Mouse (Mus musculus) MEL (cell line): Measurements from ENCODE around the gene Zfc3h1. TPM values are rescaled to one million over a fixed set of nuclear protein-coding genes. Genes with fewer than 3 reads are reported as not detected.

Experiments used
- DNase-seq: peaks from one replicate; pipeline ENCODE4 v3.0.0; 2011; ENCODE audit warnings: low read depth, low spot score
- H3K27ac ChIP-seq: 2 replicates; pipeline ENCODE4 v1.5.1; 2012; ENCODE audit warnings: low read depth, mild to moderate bottlenecking, control low read depth, low read length, moderate library complexity; ENCODE audit not compliant: control insufficient read depth
- H3K27me3 ChIP-seq, 2 experiments: fragments of 150-350 bp in 1 of 2; sonication (generic) in 1 of 2; 2 replicates each; pipeline ENCODE4 v1.6.1; 2012; ENCODE audit warnings: low read length in 2 of 2, mild to moderate bottlenecking in 2 of 2, improper control_type of control experiment in 1 of 2, moderate library complexity in 1 of 2; ENCODE audit not compliant: insufficient read depth in 2 of 2, control insufficient read depth in 1 of 2
- H3K36me3 ChIP-seq, 2 experiments: 2 replicates each; pipeline ENCODE4 v1.6.1; 2012 to 2014; ENCODE audit warnings: low read length in 2 of 2, improper control_type of control experiment in 1 of 2, inconsistent platforms in 1 of 2, mild to moderate bottlenecking in 1 of 2; ENCODE audit not compliant: insufficient read depth in 2 of 2, control insufficient read depth in 1 of 2
- H3K4me1 ChIP-seq, 2 experiments: fragments of 150-350 bp in 1 of 2; sonication (generic) in 1 of 2; 2 replicates each; pipeline ENCODE4 v1.6.1; 2012; ENCODE audit warnings: low read length in 2 of 2, improper control_type of control experiment in 1 of 2, mild to moderate bottlenecking in 1 of 2; ENCODE audit not compliant: insufficient read depth in 2 of 2, control insufficient read depth in 1 of 2
- H3K4me3 ChIP-seq, 2 experiments: fragments of 150-350 bp in 1 of 2; sonication (generic) in 1 of 2; 2 replicates each; pipeline ENCODE4 v1.5.1; 2012; ENCODE audit warnings: low read depth in 2 of 2, low read length in 2 of 2, mild to moderate bottlenecking in 2 of 2, moderate library complexity in 2 of 2, control low read depth in 1 of 2, improper control_type of control experiment in 1 of 2; ENCODE audit not compliant: control insufficient read depth in 1 of 2, insufficient read depth in 1 of 2
- H3K79me2 ChIP-seq: 2 replicates; pipeline ENCODE4 v1.6.1; 2012; ENCODE audit warnings: mild to moderate bottlenecking, low read length, moderate library complexity; ENCODE audit not compliant: control insufficient read depth, poor library complexity, insufficient read depth
- H3K9ac ChIP-seq: 2 replicates; pipeline ENCODE4 v1.6.1; 2012; ENCODE audit warnings: low read depth, mild to moderate bottlenecking, control low read depth, low read length, moderate library complexity; ENCODE audit not compliant: control insufficient read depth, poor library complexity, severe bottlenecking
- H3K9me3 ChIP-seq: fragments of 150-350 bp; sonication (generic); replicated peaks from 2 replicates; pipeline ENCODE4 v1.6.1; 2012; ENCODE audit warnings: mild to moderate bottlenecking, low read length, improper control_type of control experiment, moderate library complexity; ENCODE audit not compliant: insufficient read depth
- BHLHE40 ChIP-seq: IDR thresholded peaks from 2 replicates; pipeline ENCODE4 v1.6.1; 2012; ENCODE audit warnings: low read depth, mild to moderate bottlenecking, inconsistent platforms, low read length, improper control_type of control experiment, borderline replicate concordance
- E2F4 ChIP-seq: IDR thresholded peaks from 2 replicates; pipeline ENCODE4 v1.6.1; 2011; ENCODE audit warnings: low read depth, low read length, improper control_type of control experiment, borderline replicate concordance
- EP300 ChIP-seq, 2 experiments: IDR thresholded peaks; 2 replicates each; pipeline ENCODE4 v1.6.1; 2011; ENCODE audit warnings: improper control_type of control experiment in 2 of 2, low read length in 2 of 2, low read depth in 1 of 2, mild to moderate bottlenecking in 1 of 2
- ETS1 ChIP-seq: IDR thresholded peaks from 2 replicates; pipeline ENCODE4 v1.6.1; 2012; ENCODE audit warnings: low read depth, mild to moderate bottlenecking, inconsistent platforms, low read length, improper control_type of control experiment, moderate library complexity
- GABPA ChIP-seq: IDR thresholded peaks from 2 replicates; pipeline ENCODE4 v1.6.1; 2012; ENCODE audit warnings: low read depth, mild to moderate bottlenecking, inconsistent platforms, low read length, improper control_type of control experiment, moderate library complexity
- GATA1 ChIP-seq: IDR thresholded peaks from 2 replicates; pipeline ENCODE4 v1.6.1; 2011; ENCODE audit warnings: low read depth, low read length, improper control_type of control experiment
- HCFC1 ChIP-seq: IDR thresholded peaks from 2 replicates; pipeline ENCODE4 v1.6.1; 2012; ENCODE audit warnings: low read depth, mild to moderate bottlenecking, inconsistent platforms, low read length, improper control_type of control experiment, moderate library complexity
- JUND ChIP-seq: IDR thresholded peaks from 2 replicates; pipeline ENCODE4 v1.6.1; 2011; ENCODE audit warnings: low read depth, mild to moderate bottlenecking, improper control_type of control experiment, low read length
- KAT2A ChIP-seq: conservative IDR thresholded peaks from 2 replicates; pipeline ENCODE4 v1.6.1; 2012; ENCODE audit warnings: low read depth, low read length, improper control_type of control experiment, inconsistent platforms
- MAFK ChIP-seq: IDR thresholded peaks from 2 replicates; pipeline ENCODE4 v1.6.1; 2011; ENCODE audit warnings: low read depth, mild to moderate bottlenecking, low read length, improper control_type of control experiment, borderline replicate concordance
- MYC ChIP-seq: IDR thresholded peaks from 2 replicates; pipeline ENCODE4 v1.6.1; 2011; ENCODE audit warnings: low read depth, mild to moderate bottlenecking, low read length, improper control_type of control experiment, moderate library complexity
- NRF1 ChIP-seq: IDR thresholded peaks from 2 replicates; pipeline ENCODE4 v1.6.1; 2014; ENCODE audit warnings: low read depth, mild to moderate bottlenecking, inconsistent platforms, low read length, improper control_type of control experiment, moderate library complexity; ENCODE audit not compliant: poor library complexity, insufficient read depth, severe bottlenecking
- POLR2A ChIP-seq, 2 experiments: IDR thresholded peaks; 2 replicates each; pipeline ENCODE4 v1.6.1; 2011 to 2012; ENCODE audit warnings: low read length in 2 of 2, mild to moderate bottlenecking in 2 of 2, control low read depth in 1 of 2, improper control_type of control experiment in 1 of 2, low read depth in 1 of 2, moderate library complexity in 1 of 2; ENCODE audit not compliant: control insufficient read depth in 1 of 2, insufficient read depth in 1 of 2, poor library complexity in 1 of 2
- POLR2AphosphoS2 ChIP-seq: IDR thresholded peaks from 2 replicates; pipeline ENCODE4 v1.6.1; 2011; ENCODE audit warnings: low read length, improper control_type of control experiment
- SMC3 ChIP-seq: IDR thresholded peaks from 2 replicates; pipeline ENCODE4 v1.6.1; 2011; ENCODE audit warnings: low read depth, low read length, improper control_type of control experiment
- TAL1 ChIP-seq: IDR thresholded peaks from 2 replicates; pipeline ENCODE4 v1.6.1; 2012; ENCODE audit warnings: mild to moderate bottlenecking, inconsistent platforms, low read length, moderate library complexity, mixed read lengths
- TBP ChIP-seq: IDR thresholded peaks from 2 replicates; pipeline ENCODE4 v1.8.0; 2011; ENCODE audit warnings: low read depth, low read length, improper control_type of control experiment
- UBTF ChIP-seq: IDR thresholded peaks from 2 replicates; pipeline ENCODE4 v1.6.1; 2012; ENCODE audit warnings: low read depth, mild to moderate bottlenecking, inconsistent platforms, low read length, improper control_type of control experiment, moderate library complexity, borderline replicate concordance; ENCODE audit not compliant: insufficient read depth
- USF1 ChIP-seq: IDR thresholded peaks from 2 replicates; pipeline ENCODE4 v1.6.1; 2014; ENCODE audit warnings: low read depth, mild to moderate bottlenecking, inconsistent platforms, low read length, improper control_type of control experiment, moderate library complexity
- USF2 ChIP-seq, 2 experiments: IDR thresholded peaks; 2 replicates each; pipeline ENCODE4 v1.6.1; 2011 to 2012; ENCODE audit warnings: improper control_type of control experiment in 2 of 2, low read length in 2 of 2, borderline replicate concordance in 1 of 2, inconsistent platforms in 1 of 2, low read depth in 1 of 2, mild to moderate bottlenecking in 1 of 2; ENCODE audit not compliant: insufficient read depth in 1 of 2
- ZC3H11A ChIP-seq: IDR thresholded peaks from 2 replicates; pipeline ENCODE4 v1.6.1; 2012; ENCODE audit warnings: low read depth, mild to moderate bottlenecking, inconsistent platforms, low read length, improper control_type of control experiment
- polyA plus RNA-seq, 2 experiments: library from polyadenylated mRNA; stranded (reverse) in 1 of 2; unstranded in 1 of 2; fragments of >175 nt in 1 of 2; fragments of >200 nt in 1 of 2; gene quantifications; 2 replicates each; pipeline versions ENCODE4 v1.2.1 to v1.2.4; 2012; ENCODE audit warnings: low replicate concordance in 2 of 2, low read depth in 1 of 2; ENCODE audit not compliant: insufficient read length in 2 of 2, insufficient read depth in 1 of 2, missing spikeins in 1 of 2
- total RNA-seq: library from RNA; depleted of rRNA; stranded (reverse); fragments of 300-350 nt; gene quantifications from 2 replicates; pipeline ENCODE4 v1.2.3, GENCODE M21; 2012

Zfc3h1 gene
- total and polyA plus RNA-seq, 3 experiments = 14.4 to 28.7 TPM; not detected in 1

- H3K79me2 ChIP-seq = no peaks in the 10 kb centered on the region
- peaks cover 0 to 9% of the 10 kb centered on the region in 2 experiments; a peak in 2 of 4 replicates for H3K36me3 ChIP-seq
- H3K27me3 ChIP-seq = no peaks in the 10 kb centered on the region
- H3K4me1 ChIP-seq = peaks cover 7 to 11% of the 10 kb centered on the region in 2 experiments
- H3K27ac ChIP-seq = no peak overlapping the region
- TF ChIP-seq TAL1 (no peak), USF2 (IDR thresholded peaks at IDR 0.05; ENCODE audit: borderline replicate concordance in 1 of 2, insufficient read depth in 1 of 2, low read depth in 1 of 2, low read length in 2 of 2) (no peak), JUND (no peak), E2F4 (no peak), MYC (no peak), USF1 (no peak), HCFC1 (no peak), ZC3H11A (no peak)
- TF ChIP-seq, all 39 proteins: peak for 0
- Histone ChIP-seq H3K9ac (no peak overlapping the region), H3K4me3 (no peak overlapping the region), H3K9me3 (no peaks in the 10 kb centered on the region)
- no peak for DNase-seq
Observed at GRCm38 (mm10) chr10:115349029-115349428, 35.7 kb upstream of the Zfc3h1 start.

GRCm38 (mm10) chr10:115349509-115349908 lies 35.2 kb upstream of the Zfc3h1 start:
- no peak for DNase-seq
- H3K27ac ChIP-seq = no peak overlapping the region
- H3K4me1 ChIP-seq = peaks cover 7 to 11% of the 10 kb centered on the region in 2 experiments
- no peaks in the 10 kb centered on the region for H3K79me2 ChIP-seq
- peaks cover 0 to 9% of the 10 kb centered on the region in 2 experiments; a peak in 2 of 4 replicates for H3K36me3 ChIP-seq
- H3K27me3 ChIP-seq = no peaks in the 10 kb centered on the region
- no peaks in the 10 kb centered on the region for H3K9me3 ChIP-seq
- H3K4me3 ChIP-seq = no peak overlapping the region
- no peak overlapping the region for H3K9ac ChIP-seq
- TF ChIP-seq POLR2A (IDR thresholded peaks at IDR 0.05; ENCODE audit: control insufficient read depth in 1 of 2, insufficient read depth in 1 of 2, low read depth in 1 of 2, low read length in 2 of 2, poor library complexity in 1 of 2) (no peak), TBP (no peak), EP300 (IDR thresholded peaks at IDR 0.05; ENCODE audit: low read depth in 1 of 2, low read length in 2 of 2) (no peak), NRF1 (no peak), USF2 (IDR thresholded peaks at IDR 0.05; ENCODE audit: borderline replicate concordance in 1 of 2, insufficient read depth in 1 of 2, low read depth in 1 of 2, low read length in 2 of 2) (no peak), UBTF (no peak), GATA1 (no peak), MAFK (no peak), SMC3 (no peak), KAT2A (no peak), POLR2AphosphoS2 (no peak), GABPA (no peak), ETS1 (no peak), BHLHE40 (no peak), ZC3H11A (no peak)
